Mouse (Mus musculus) CH12.LX (cell line): ENCODE measurements at regions not wholly inside any gene's neighbourhood (a gene's known extent, or its start where the extent isn't known, plus 50 kb on each side); places are given as distances from the start of the nearest gene placed in this dataset.

Source experiments
- DNase-seq: peaks from one replicate; pipeline ENCODE4 v3.0.0-alpha.2; 2013; ENCODE audit errors: extremely low read depth
- H3K27ac ChIP-seq: 2 replicates; pipeline ENCODE4 v1.5.1; 2012; ENCODE audit warnings: low read depth, mild to moderate bottlenecking, control low read depth, moderate library complexity; ENCODE audit not compliant: insufficient read depth
- H3K27me3 ChIP-seq: replicated peaks from 2 replicates; pipeline ENCODE3; 2012; ENCODE audit warnings: inconsistent platforms
- H3K36me3 ChIP-seq, 2 experiments: replicated peaks in 1 of 2; 2 replicates each; pipeline versions ENCODE3 to v1.6.1; 2012; ENCODE audit warnings: inconsistent platforms in 1 of 2, low read length in 1 of 2, mild to moderate bottlenecking in 1 of 2, mixed read lengths in 1 of 2, moderate library complexity in 1 of 2; ENCODE audit not compliant: control insufficient read depth in 1 of 2, insufficient read depth in 1 of 2
- H3K4me1 ChIP-seq, 2 experiments: 2 replicates each; pipeline ENCODE4 v1.6.1; 2012; ENCODE audit warnings: inconsistent platforms in 1 of 2, moderate library complexity in 1 of 2; ENCODE audit not compliant: insufficient read depth in 2 of 2, control insufficient read depth in 1 of 2
- H3K4me2 ChIP-seq: 2 replicates; pipeline ENCODE4 v1.6.1; 2012; ENCODE audit warnings: low read depth, mild to moderate bottlenecking, control low read depth; ENCODE audit not compliant: poor library complexity, insufficient read depth, severe bottlenecking
- H3K4me3 ChIP-seq, 3 experiments: fragments of 150-350 bp in 1 of 3; sonication (generic) in 1 of 3; replicated peaks in 1 of 3; 2 replicates each; pipeline versions ENCODE3 to v1.5.1; 2011 to 2012; ENCODE audit warnings: low read depth in 2 of 3, low read length in 2 of 3, mild to moderate bottlenecking in 2 of 3, moderate library complexity in 2 of 3, control low read depth in 1 of 3, improper control_type of control experiment in 1 of 3, inconsistent platforms in 1 of 3, mixed read lengths in 1 of 3; ENCODE audit not compliant: poor library complexity in 1 of 3
- H3K79me2 ChIP-seq: replicated peaks from 2 replicates; pipeline ENCODE4 v1.6.1; 2012; ENCODE audit warnings: mild to moderate bottlenecking, moderate library complexity; ENCODE audit not compliant: control insufficient read depth, poor library complexity, insufficient read depth, severe bottlenecking; ENCODE audit errors: extremely low read depth
- H3K9ac ChIP-seq: 2 replicates; pipeline ENCODE4 v1.6.1; 2012; ENCODE audit warnings: low read depth, mild to moderate bottlenecking, control low read depth, moderate library complexity; ENCODE audit not compliant: insufficient read depth
- H3K9me3 ChIP-seq: replicated peaks from 2 replicates; pipeline ENCODE3; 2012; ENCODE audit warnings: low read length, inconsistent platforms, mixed read lengths
- CHD2 ChIP-seq: IDR thresholded peaks from 2 replicates; pipeline ENCODE4 v1.6.1; 2011; ENCODE audit warnings: low read length, improper control_type of control experiment
- CTCF ChIP-seq, 2 experiments: IDR thresholded peaks in 1 of 2; conservative IDR thresholded peaks in 1 of 2; 2 replicates each; pipeline ENCODE4 v1.5.1; 2011 to 2012; ENCODE audit warnings: low read depth in 2 of 2, low read length in 2 of 2, improper control_type of control experiment in 1 of 2, inconsistent platforms in 1 of 2, mild to moderate bottlenecking in 1 of 2, moderate library complexity in 1 of 2
- EP300 ChIP-seq: IDR thresholded peaks from 2 replicates; pipeline ENCODE4 v1.6.1; 2011; ENCODE audit warnings: low read length, improper control_type of control experiment
- ETS1 ChIP-seq: conservative IDR thresholded peaks from 2 replicates; pipeline ENCODE4 v1.6.1; 2012; ENCODE audit warnings: low read depth, mild to moderate bottlenecking, inconsistent platforms, low read length, improper control_type of control experiment, moderate library complexity
- IRF4 ChIP-seq: IDR thresholded peaks from 2 replicates; pipeline ENCODE4 v1.6.1; 2014; ENCODE audit warnings: low read depth, mild to moderate bottlenecking, inconsistent platforms, low read length, improper control_type of control experiment
- JUND ChIP-seq: conservative IDR thresholded peaks from 2 replicates; pipeline ENCODE4 v1.6.1; 2011; ENCODE audit warnings: low read depth, low read length, improper control_type of control experiment
- MAZ ChIP-seq: IDR thresholded peaks from 2 replicates; pipeline ENCODE4 v1.6.1; 2012; ENCODE audit warnings: low read depth, mild to moderate bottlenecking, inconsistent platforms, low read length, improper control_type of control experiment, moderate library complexity
- MEF2A ChIP-seq: IDR thresholded peaks from 2 replicates; pipeline ENCODE4 v1.6.1; 2014; ENCODE audit warnings: low read depth, mild to moderate bottlenecking, inconsistent platforms, low read length, improper control_type of control experiment, borderline replicate concordance
- MXI1 ChIP-seq: IDR thresholded peaks from 2 replicates; pipeline ENCODE4 v1.6.1; 2011; ENCODE audit warnings: mild to moderate bottlenecking, low read depth, low read length, improper control_type of control experiment
- NELFE ChIP-seq: IDR thresholded peaks from 2 replicates; pipeline ENCODE4 v1.6.1; 2011; ENCODE audit warnings: low read depth, low read length, improper control_type of control experiment
- NRF1 ChIP-seq: IDR thresholded peaks from 2 replicates; pipeline ENCODE4 v1.6.1; 2014; ENCODE audit warnings: low read depth, mild to moderate bottlenecking, inconsistent platforms, low read length, improper control_type of control experiment, moderate library complexity
- RCOR1 ChIP-seq: conservative IDR thresholded peaks from 2 replicates; pipeline ENCODE4 v1.6.1; 2012; ENCODE audit warnings: low read depth, mild to moderate bottlenecking, inconsistent platforms, low read length, improper control_type of control experiment
- SIN3A ChIP-seq: IDR thresholded peaks from 2 replicates; pipeline ENCODE4 v1.6.1; 2012; ENCODE audit warnings: low read length, improper control_type of control experiment, inconsistent platforms
- UBTF ChIP-seq: IDR thresholded peaks from 2 replicates; pipeline ENCODE4 v1.6.1; 2012; ENCODE audit warnings: low read depth, mild to moderate bottlenecking, inconsistent platforms, low read length, improper control_type of control experiment, moderate library complexity
- ZKSCAN1 ChIP-seq: IDR thresholded peaks from 2 replicates; pipeline ENCODE4 v1.6.1; 2012; ENCODE audit warnings: low read depth, inconsistent platforms, low read length, improper control_type of control experiment, borderline replicate concordance
- ZNF384 ChIP-seq: IDR thresholded peaks from 2 replicates; pipeline ENCODE4 v1.6.1; 2012; ENCODE audit warnings: low read depth, low read length, improper control_type of control experiment, inconsistent platforms
- dilution Hi-C: fragments of 300-500 bp; cut with MboI; formaldehyde crosslinking; loops from 2 replicates; pipeline ENCODE4 v1.14.3; 2020; ENCODE audit warnings: low sequenced_read_pairs; ENCODE audit not compliant: extremely low pct_unique_long_range_greater_than_20kb, extremely low pct_ligation_motif_present
- in situ Hi-C: fragments of 300-500 bp; cut with MboI; formaldehyde crosslinking; loops from 3 replicates; pipeline ENCODE4 v1.14.3; 2019; ENCODE audit warnings: low sequenced_read_pairs, low pct_ligation_motif_present, low pct_unique_long_range_greater_than_20kb, mixed read lengths

GRCm38 (mm10) chr14:67170801-67171200, 1161.8 kb upstream of the Gulo start:
- no peaks in the 10 kb centered on the region for H3K9me3 ChIP-seq
- dilution Hi-C loops (no loop called here), in situ Hi-C loops (no loop called here)
- no peak overlapping the region for H3K9ac ChIP-seq
- no peaks in the 10 kb centered on the region for H3K27me3 ChIP-seq
- no peak for DNase-seq
- no peaks in the 10 kb centered on the region for H3K36me3 ChIP-seq
- TF ChIP-seq ZNF384, result no peak
- no peak for TF ChIP-seq NRF1
- no peak for TF ChIP-seq JUND
- TF ChIP-seq ETS1, result no peak
- TF ChIP-seq MAZ, result no peak
- TF ChIP-seq MEF2A, result no peak
- no peak for TF ChIP-seq EP300
- no peak for TF ChIP-seq CTCF (conservative IDR thresholded peaks at IDR 0.05 in 1 of 2, IDR thresholded peaks at IDR 0.05 in 1 of 2; ENCODE audit: low read depth in 2 of 2, low read length in 2 of 2)
- TF ChIP-seq MXI1, result no peak
- TF ChIP-seq CHD2, result no peak
- TF ChIP-seq ZKSCAN1, result no peak
- no peak for TF ChIP-seq SIN3A
- TF ChIP-seq RCOR1, result no peak
- no peak for TF ChIP-seq IRF4
- TF ChIP-seq UBTF, result no peak
- no peak for TF ChIP-seq NELFE
- no peaks in the 10 kb centered on the region for H3K4me1 ChIP-seq
- no peaks in the 10 kb centered on the region for H3K79me2 ChIP-seq
- no peak overlapping the region for H3K27ac ChIP-seq
- no peak overlapping the region for H3K4me2 ChIP-seq
- no peak overlapping the region for H3K4me3 ChIP-seq

DNA sequence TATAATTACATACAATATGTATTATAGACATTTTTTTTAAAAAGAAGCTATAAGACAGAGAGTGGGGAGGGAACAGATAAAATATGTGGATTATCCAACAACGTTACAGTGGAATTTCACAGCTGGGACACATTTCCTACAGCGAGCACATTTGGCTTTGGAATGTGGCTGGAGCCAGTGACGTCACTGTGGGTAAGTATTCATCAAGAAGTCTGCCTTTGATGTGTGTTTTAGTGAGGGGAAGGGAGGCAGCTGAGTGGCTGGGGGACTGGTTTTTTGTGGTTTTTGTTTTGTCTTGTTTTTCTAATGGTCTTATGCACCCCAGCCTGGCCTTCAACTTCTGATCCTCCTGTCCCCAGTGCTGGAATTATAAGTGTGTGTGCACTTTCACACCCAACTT, 1161.2 kb upstream of the Gulo start:
- Histone ChIP-seq H3K27ac (no peak overlapping the region), H3K9ac (no peak overlapping the region), H3K9me3 (no peaks in the 10 kb centered on the region), H3K4me1 (no peaks in the 10 kb centered on the region), H3K4me2 (no peak overlapping the region), H3K4me3 (no peak overlapping the region), H3K36me3 (no peaks in the 10 kb centered on the region), H3K27me3 (no peaks in the 10 kb centered on the region), H3K79me2 (no peaks in the 10 kb centered on the region)
- no peak for DNase-seq
- in situ Hi-C loops (no loop called here), dilution Hi-C loops (no loop called here)
- TF ChIP-seq MEF2A (no peak), MXI1 (no peak), MAZ (no peak), UBTF (no peak)
